Mouse (Mus musculus) embryonic fibroblast, embryonic 13.5 days (primary cell): ENCODE results near the gene Rho.

Experiments used
- CTCF ChIP-seq: IDR thresholded peaks from 2 replicates; pipeline ENCODE4 v1.5.1; 2011; ENCODE audit warnings: mild to moderate bottlenecking, control low read depth, low read length, moderate library complexity, borderline replicate concordance; ENCODE audit not compliant: insufficient read depth
- POLR2A ChIP-seq: IDR thresholded peaks from 2 replicates; pipeline ENCODE4 v1.6.1; 2011; ENCODE audit warnings: low read depth, mild to moderate bottlenecking, control low read depth, low read length, moderate library complexity

DNA sequence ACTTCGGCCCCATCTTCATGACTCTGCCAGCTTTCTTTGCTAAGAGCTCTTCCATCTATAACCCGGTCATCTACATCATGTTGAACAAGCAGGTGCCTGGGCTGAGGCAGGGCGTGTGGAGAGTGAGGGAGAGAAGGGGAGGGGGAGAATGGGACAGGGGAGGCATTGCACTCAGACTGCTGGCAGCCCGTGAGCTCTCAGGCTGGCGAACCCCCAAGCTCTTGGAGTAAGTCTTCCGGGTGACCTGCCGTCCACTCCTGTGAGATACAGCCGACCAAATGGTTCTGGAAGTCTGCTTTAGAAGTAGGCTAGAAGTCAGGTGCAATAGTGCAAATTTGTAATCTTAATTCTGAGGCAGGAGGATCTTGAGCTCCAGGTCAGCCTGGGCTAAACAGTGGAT lies 4.0 kb downstream of the Rho start:
- no peak for TF ChIP-seq CTCF
- TF ChIP-seq POLR2A, result no peak
